Mouse (Mus musculus): ENCODE data around the gene Arid3c. TPM values are rescaled to one million over a fixed set of nuclear protein-coding genes. Genes with fewer than 3 reads are reported as not detected.
A peak's percentile ranks its signal among the peaks of the same experiment; 100 is the strongest.
"Not testable (repeated sequence)": the region's sequence is repeated elsewhere in the genome, so short reads cannot be mapped to it uniquely, and the experiment has no call there.

Gene Arid3c
- not detected in 2 replicates for total RNA-seq (2017)

DNA sequence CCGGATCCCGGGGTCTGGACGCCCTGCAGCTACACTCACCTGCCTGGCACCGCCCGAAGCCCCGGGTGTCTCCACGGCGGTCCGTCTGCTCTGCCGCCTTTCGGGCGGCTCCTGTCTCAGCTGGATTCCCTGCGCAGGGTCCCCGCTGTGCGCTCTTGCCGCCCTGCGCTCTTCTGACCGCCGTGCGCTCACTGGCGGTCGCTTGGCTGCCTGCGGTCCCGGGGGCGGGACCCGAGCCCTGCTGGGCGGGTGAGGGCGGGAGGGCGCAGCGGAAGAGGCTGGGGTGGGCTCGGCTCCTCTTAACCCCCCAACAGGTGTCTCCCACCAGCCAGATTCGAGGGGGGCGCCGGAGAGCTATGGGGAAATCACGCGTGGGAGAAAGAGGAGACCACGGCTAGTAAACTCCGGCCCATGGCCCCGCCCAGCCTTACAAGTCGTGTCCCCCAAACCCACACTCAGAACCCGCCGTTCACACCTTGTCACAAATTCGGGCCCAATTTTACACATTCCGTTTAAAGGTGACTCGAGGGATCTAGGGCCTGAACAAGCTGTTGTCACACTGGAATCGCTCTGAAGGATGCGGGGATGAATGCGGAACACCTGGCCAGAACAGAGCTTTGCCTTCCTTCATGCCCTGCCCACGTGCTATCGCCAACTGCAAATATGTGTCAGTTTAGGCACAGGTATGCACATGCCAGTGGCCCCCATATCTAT, at the start of gene Arid3c:
Arid3c (minus strand) TSS at position 91 of the 714 bp plus-strand sequence.
- peak; percentile 39 to 65 for ATAC-seq (replicated peaks in 1 of 2; ENCODE audit: insufficient read depth in 1 of 2, low FRiP score in 2 of 2, low TSS enrichment in 1 of 2, low read depth in 1 of 2, poor library complexity in 2 of 2, severe bottlenecking in 2 of 2)

DNA sequence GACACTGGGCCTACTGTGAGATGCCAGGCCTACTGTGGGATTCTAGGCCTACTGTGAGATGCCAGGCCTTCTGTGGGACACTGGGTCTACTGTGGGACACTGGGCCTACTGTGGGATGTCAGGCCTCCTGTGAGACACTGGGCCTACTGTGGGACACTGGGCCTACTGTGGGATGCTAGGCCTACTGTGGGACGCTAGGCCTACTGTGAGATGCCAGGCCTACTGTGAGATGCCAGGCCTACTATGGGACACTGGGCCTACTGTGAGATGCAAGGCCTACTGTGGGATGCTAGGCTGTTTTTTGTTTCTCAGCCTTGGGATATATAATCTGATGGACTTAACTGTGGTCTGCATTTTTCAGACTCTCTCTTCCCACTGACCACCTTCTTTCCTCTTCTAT, 44.9 kb upstream of the Arid3c start:
- ATAC-seq (replicated peaks in 1 of 2; ENCODE audit: insufficient read depth in 1 of 2, low FRiP score in 2 of 2, low TSS enrichment in 1 of 2, low read depth in 1 of 2, poor library complexity in 2 of 2, severe bottlenecking in 2 of 2) = not testable (repeated sequence)

DNA sequence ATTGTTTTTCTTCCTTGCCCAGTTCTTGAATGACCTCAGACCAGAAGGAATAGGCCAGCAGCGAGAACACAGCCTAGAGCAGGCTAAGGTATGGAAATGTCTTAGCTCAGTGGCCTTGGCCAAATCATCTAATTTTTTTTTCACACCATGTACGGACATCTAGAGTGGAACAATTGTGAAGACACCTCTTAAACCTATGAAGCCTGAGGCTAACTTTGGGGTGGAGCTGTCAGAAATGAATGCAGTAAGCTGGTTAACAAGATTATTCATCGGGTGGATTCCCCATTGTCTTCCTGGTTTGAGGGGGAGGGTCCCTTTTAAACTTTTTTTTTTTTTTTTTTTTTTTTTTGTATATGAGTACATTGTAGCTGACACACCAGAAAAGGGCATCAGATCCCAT, 43.6 kb upstream of the Arid3c start:
- ATAC-seq (replicated peaks in 1 of 2; ENCODE audit: insufficient read depth in 1 of 2, low FRiP score in 2 of 2, low TSS enrichment in 1 of 2, low read depth in 1 of 2, poor library complexity in 2 of 2, severe bottlenecking in 2 of 2) = not testable (repeated sequence)

DNA sequence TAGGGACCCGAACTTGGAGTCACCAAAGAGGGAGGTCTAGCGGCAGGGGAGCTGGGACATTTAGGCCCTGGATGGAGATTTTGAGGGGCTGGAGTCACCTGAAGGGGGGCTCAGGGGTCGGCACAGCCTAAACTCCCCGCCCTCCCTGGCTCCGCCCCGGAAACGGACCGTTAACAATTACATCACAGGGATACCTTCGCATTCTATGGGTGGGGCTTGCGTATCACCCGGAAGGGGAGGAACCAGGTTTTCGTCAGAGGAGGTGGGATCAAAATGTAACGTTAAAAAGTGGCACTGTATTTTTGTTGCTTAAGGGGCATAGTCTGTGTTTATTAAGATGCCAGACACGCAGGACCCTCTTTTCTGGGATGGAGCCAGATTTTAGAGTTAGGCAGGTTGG, 43.1 kb upstream of the Arid3c start, which contains the start of gene Ccl27a:
Ccl27a (minus strand) TSS at position 246 of the 400 bp plus-strand sequence.
- ATAC-seq (replicated peaks in 1 of 2; ENCODE audit: insufficient read depth in 1 of 2, low FRiP score in 2 of 2, low TSS enrichment in 1 of 2, low read depth in 1 of 2, poor library complexity in 2 of 2, severe bottlenecking in 2 of 2) = not testable (repeated sequence)

DNA sequence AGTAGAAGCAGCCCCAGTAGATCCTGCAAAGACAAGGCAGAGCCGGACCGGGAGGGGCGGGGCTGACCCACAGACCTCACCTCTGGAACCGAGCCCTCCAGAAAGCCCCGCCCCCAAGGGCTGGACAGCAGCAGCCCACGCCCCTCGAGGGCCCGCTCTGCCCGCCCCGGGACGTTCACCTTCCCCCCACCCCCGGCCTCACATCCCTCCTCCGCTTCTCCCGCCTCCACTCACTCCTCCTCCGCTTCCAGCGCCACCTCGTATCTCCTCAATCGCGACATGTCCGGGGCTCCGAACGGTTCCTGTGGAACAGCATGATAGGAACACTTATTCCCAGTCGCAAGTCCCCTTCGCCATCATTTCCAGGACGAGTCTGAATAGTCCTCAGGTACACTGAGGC, 42.6 kb upstream of the Arid3c start:
- peak in 1 of 2 experiments; percentile 45; a peak in 1 of 4 replicates for ATAC-seq (replicated peaks in 1 of 2; ENCODE audit: insufficient read depth in 1 of 2, low FRiP score in 2 of 2, low TSS enrichment in 1 of 2, low read depth in 1 of 2, poor library complexity in 2 of 2, severe bottlenecking in 2 of 2)

DNA sequence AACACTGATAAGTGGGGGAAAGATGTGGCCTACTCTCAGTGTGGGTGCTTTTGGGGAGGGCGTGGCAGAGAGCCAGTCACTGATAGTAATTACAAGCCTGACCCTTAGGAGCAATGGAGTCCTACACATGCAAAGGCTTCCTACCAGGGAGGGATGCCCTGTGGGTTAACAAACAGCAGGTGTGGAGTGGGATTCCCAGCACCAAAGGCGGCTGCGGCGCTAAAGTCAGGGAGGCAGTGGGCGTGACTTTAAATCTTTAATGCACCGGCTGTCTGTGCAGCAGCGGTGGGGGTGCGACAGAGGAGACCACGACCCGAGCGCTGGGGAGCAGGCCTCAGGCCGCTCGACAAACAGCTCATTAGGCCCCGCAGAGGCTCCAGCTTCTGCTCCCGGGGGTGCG, 42.0 kb upstream of the Arid3c start:
- ATAC-seq (replicated peaks in 1 of 2; ENCODE audit: insufficient read depth in 1 of 2, low FRiP score in 2 of 2, low TSS enrichment in 1 of 2, low read depth in 1 of 2, poor library complexity in 2 of 2, severe bottlenecking in 2 of 2) = not testable (repeated sequence)

DNA sequence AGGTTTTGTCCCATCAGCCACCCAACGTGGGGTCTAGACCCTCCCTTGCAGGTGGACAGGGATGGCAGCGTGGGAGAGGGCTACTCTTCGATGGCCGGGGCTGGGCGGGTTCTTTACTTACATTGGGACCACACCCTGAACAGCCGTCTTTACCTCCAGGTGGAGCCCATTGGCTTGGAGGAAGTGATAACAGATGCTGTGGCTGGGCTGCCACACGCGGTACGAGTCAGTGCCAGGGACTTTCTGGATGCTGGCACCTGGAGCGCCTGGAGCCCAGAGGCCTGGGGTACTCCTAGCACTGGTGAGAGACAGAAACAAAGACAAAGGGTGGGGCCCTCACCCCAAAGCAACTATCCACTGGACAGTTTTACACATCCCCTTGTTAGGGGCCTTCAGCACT, 36.4 kb upstream of the Arid3c start:
- not testable (repeated sequence) for ATAC-seq (replicated peaks in 1 of 2; ENCODE audit: insufficient read depth in 1 of 2, low FRiP score in 2 of 2, low TSS enrichment in 1 of 2, low read depth in 1 of 2, poor library complexity in 2 of 2, severe bottlenecking in 2 of 2)

DNA sequence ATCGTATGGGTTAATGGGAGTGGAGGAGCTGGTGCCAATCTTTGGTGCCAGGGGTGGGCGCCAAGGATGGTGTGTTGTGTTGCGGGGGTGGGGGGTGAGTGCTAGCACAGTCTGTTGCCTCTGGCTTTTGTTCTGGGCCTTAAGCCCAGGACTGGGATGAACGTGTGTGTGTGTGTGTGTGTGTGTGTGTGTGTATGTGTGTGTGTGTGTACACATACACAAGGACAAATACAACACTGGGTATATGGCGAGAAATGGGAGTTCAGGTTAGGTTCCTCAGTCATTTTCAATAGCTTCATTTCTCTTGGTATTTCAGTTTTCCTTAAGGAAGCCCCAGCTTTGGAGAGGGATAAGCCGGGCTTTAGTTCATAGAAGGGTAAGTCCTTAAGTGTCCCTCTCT, 32.2 kb upstream of the Arid3c start:
- not testable (repeated sequence) for ATAC-seq (replicated peaks in 1 of 2; ENCODE audit: insufficient read depth in 1 of 2, low FRiP score in 2 of 2, low TSS enrichment in 1 of 2, low read depth in 1 of 2, poor library complexity in 2 of 2, severe bottlenecking in 2 of 2)

DNA sequence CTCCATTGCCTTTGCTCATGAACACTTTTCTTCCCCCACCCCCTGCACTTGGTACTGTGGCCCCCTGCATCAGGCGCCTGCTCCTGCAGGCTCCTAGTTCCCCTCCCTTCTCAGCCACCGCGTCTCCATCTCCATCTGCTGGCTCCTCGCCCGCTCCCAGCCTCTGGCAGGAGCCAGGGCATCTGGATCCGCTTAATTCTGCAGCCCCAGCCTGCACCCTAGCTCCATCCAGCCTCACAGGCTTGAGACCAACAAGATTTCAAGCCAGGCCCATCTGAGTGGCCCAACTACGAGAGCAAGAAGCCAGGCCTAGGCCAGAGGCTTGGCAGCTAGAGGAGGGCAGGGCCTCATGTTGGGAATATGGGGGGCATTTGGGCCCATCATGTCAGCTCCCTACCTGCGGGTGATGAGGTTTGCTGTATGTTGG, 31.8 kb upstream of the Arid3c start:
- not testable (repeated sequence) for ATAC-seq (replicated peaks in 1 of 2; ENCODE audit: insufficient read depth in 1 of 2, low FRiP score in 2 of 2, low TSS enrichment in 1 of 2, low read depth in 1 of 2, poor library complexity in 2 of 2, severe bottlenecking in 2 of 2)

DNA sequence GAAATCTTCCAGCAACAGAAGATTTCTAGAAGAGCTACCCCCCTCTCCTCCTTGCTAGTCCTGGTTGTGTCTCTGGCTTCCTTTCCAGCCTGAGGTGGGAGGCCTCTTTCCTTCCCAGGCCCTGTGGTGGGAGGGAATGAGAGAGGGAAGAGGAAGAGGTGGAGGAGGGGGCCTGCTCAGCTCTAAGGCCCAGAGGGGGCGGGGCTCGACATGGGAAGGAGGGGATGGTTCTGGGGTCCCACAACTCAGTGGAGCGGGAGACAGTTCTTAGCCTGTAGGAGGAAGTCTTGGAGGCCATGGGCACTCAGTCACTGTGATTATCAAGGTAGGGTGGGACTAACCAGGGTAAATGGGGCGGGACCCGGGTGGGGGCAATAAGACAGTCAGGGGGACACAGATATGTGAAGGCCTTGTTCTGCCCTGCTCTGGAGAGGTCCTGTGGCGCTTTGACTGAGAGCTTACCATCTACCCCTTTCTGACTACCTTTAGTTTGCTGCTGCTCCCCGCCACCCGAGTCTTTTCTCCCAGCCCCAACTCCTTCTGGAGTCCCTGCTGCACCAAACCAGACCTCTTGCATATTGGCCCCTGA, 31.3 kb upstream of the Arid3c start:
- ATAC-seq (replicated peaks in 1 of 2; ENCODE audit: insufficient read depth in 1 of 2, low FRiP score in 2 of 2, low TSS enrichment in 1 of 2, low read depth in 1 of 2, poor library complexity in 2 of 2, severe bottlenecking in 2 of 2) = no peak

DNA sequence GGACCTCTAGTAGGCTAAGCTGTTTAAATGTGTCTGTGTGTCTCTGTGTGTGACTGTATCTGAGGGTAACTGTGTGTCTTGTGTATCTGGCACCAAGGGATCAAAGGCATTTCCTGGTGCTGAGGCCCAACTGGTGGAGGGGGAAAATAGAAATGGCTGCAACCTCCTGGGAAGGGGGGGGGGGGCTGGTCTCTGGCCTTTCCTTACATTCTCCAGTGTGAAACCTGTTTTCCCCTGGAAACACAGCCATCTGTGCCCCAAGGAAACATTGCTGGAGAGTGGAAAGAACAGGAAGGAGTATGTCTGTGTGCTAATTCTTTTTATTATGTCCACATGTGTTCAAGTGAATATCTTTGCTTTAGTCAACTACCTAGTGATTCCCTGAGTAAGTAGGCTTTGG, 30.7 kb upstream of the Arid3c start:
- no peak for ATAC-seq (replicated peaks in 1 of 2; ENCODE audit: insufficient read depth in 1 of 2, low FRiP score in 2 of 2, low TSS enrichment in 1 of 2, low read depth in 1 of 2, poor library complexity in 2 of 2, severe bottlenecking in 2 of 2)

DNA sequence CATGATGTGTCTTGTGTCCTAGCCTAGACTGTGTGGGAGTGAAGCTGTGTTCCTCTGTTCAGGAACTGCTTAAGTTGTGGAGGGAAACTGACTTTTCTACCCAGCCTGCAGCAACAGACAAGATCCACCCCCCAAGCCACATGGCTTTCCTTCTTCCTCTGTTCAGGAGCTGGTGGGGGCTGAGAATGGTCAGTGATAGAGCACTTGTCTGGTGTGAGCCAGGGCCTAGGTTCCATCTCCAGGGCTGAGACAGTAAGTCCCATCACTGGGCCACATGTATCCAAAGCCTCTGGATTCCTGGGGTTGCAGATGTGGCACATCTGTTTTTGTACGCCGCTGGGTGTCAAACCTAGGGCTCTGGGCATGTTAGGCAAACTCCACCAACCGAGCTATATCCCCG, 30.0 kb upstream of the Arid3c start:
- ATAC-seq (replicated peaks in 1 of 2; ENCODE audit: insufficient read depth in 1 of 2, low FRiP score in 2 of 2, low TSS enrichment in 1 of 2, low read depth in 1 of 2, poor library complexity in 2 of 2, severe bottlenecking in 2 of 2) = no peak

DNA sequence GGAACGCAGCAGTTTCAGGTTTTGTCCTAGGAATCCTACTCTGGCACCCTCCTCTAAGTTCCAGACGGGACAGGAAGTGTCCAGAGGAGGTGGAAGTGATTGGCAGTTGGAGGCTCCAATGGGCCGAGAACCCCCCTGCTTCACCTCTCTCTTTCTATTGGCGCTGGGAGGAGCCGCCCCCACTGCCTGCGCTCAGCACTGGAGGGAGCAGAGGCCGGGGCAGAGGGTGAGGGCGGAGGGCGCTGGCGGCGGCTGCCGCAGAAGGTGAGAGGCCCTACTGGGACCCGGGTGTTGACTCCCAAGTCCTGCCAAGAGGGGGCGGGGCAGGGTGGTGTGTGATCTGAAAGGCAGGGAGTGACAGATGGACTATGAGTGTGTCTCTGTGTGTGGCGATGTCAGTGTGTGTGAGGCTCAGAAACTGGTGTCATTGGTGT, 29.4 kb upstream of the Arid3c start:
- peak; percentile 60 to 76 for ATAC-seq (replicated peaks in 1 of 2; ENCODE audit: insufficient read depth in 1 of 2, low FRiP score in 2 of 2, low TSS enrichment in 1 of 2, low read depth in 1 of 2, poor library complexity in 2 of 2, severe bottlenecking in 2 of 2)

DNA sequence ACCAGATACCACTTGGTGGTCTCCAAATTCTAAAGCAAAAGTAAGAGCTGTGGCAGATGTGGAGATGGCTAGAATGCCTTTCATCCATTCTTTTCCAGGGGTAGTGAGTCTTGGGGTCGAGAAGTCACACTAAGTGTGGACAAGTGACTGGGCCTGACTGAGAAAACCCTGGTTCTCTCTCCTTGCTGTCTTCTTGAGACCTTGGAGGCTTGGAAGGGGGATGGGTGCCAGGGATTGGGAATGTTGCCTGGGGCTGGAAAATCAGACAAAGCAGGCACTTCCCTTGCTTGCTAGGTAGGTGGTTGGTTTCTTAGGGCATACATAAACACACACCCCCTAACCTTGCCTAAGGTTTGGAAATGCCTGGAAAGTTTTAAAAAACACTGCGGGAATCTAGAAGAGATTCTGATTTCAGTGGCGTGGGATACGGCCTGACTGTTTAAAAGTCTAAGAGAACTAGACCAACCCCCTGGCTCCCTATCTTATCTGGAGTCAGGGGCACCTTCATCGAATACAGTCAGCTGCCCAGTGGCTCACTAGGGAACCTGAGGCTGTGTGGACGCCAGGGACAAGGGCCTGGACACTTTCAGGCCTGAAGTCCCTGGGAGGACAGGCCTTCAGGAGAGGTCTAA, 28.8 kb upstream of the Arid3c start:
- ATAC-seq (replicated peaks in 1 of 2; ENCODE audit: insufficient read depth in 1 of 2, low FRiP score in 2 of 2, low TSS enrichment in 1 of 2, low read depth in 1 of 2, poor library complexity in 2 of 2, severe bottlenecking in 2 of 2) = no peak

DNA sequence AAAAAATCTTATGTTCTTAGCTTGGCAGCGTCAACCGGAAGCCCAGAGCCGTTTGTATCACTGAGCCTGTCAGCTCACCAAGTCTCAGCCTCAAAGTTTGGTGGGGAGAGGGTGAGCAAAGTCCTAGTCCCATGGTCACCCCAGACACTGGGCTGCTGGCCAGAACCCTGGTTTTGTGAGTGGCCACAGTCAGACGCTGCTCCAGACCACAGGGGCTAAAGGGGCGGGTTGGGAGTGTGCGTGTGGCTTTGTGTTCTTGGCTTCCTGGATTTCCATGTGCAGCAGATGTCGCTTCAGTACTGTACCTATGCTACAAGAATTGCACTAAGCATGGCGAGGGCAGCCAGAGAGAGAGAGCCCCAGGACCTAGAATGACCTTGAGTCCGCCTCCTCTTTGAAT, 28.3 kb upstream of the Arid3c start:
- peak; percentile 9 to 17; a peak in 1 of 4 replicates for ATAC-seq (replicated peaks in 1 of 2; ENCODE audit: insufficient read depth in 1 of 2, low FRiP score in 2 of 2, low TSS enrichment in 1 of 2, low read depth in 1 of 2, poor library complexity in 2 of 2, severe bottlenecking in 2 of 2)

DNA sequence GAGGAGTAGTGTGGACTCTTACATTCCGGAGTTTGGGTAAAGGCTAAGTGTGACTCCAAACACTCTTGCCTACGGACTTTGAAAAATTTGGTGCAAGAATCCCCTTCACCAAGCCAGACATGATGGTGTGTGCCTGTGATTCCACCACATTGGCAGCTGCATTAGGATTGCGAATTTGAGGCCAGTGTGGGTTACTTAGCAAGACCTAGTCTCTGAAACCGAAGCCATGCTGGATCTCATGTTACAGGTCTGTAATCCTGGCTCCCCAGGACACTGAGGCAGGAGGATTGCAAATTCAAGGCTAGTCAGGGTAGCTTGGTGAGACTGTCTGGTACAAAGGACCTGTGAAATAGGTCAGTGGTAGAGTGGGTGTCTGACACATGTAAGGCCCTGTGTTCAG, 27.8 kb upstream of the Arid3c start:
- no peak for ATAC-seq (replicated peaks in 1 of 2; ENCODE audit: insufficient read depth in 1 of 2, low FRiP score in 2 of 2, low TSS enrichment in 1 of 2, low read depth in 1 of 2, poor library complexity in 2 of 2, severe bottlenecking in 2 of 2)

DNA sequence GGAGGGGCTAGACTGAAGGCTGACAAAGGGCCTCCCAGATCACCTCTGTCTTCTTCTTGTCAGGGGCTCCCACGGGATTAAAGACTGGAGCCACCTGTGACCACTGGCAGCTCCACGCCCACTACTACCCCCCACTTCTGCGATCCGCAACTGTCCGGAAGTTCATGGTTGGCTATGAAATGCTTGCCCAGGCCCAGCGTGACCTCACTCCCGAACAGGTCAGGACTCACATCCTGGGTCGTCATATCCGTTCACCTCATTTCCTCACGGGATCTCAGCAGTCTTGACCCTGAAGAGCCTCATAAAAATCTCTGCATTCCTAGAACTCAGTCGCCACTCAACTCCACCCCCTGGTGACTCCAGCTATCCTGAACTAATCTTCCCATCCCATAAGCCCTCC, 27.1 kb upstream of the Arid3c start:
- ATAC-seq (replicated peaks in 1 of 2; ENCODE audit: insufficient read depth in 1 of 2, low FRiP score in 2 of 2, low TSS enrichment in 1 of 2, low read depth in 1 of 2, poor library complexity in 2 of 2, severe bottlenecking in 2 of 2) = no peak

DNA sequence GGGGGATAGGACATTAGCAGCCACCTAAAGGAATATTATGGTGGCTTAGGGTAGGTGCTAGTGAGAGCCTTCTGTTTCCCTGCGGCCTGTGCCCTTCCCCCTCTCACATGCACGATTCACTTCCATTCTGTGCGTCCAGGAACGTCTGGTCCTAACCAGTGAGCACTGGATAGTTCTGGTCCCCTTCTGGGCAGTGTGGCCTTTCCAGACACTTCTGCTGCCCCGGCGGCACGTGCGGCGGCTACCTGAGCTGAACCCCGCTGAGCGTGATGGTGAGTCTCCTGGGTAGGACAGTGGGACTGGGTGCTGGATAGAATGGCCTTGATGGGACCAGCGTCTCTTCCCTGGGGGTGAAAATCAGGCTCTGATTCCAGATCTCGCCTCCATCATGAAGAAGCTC, 26.4 kb upstream of the Arid3c start:
- ATAC-seq (replicated peaks in 1 of 2; ENCODE audit: insufficient read depth in 1 of 2, low FRiP score in 2 of 2, low TSS enrichment in 1 of 2, low read depth in 1 of 2, poor library complexity in 2 of 2, severe bottlenecking in 2 of 2) = no peak
